Mouse (Mus musculus): ENCODE results near the gene Aldoart1.

DNA sequence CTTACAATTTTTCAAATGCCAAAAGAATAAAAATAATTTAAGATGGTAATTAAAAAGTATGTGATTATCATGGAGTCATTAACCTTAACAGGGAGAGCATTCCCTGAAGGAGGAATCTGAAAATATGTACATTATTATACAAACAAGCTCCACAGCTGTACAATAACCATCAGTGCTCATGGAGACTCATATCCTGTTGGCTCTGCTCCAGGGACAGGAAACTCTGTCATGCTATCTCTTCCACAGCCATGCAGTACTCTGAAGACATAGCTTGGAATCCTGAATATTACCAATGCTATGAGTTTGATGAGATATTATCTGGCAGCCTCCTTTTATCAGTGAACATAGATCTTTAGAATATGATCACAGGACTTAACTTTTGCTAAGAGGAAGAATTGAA, 8.2 kb downstream of the Aldoart1 start:
- TF ChIP-seq CTCF (conservative IDR thresholded peaks at IDR 0.05; ENCODE audit: low read length): no peak
- no peak for TF ChIP-seq POU5F1 (IDR thresholded peaks at IDR 0.05; ENCODE audit: borderline replicate concordance, low read length)
- TF ChIP-seq NANOG (IDR thresholded peaks at IDR 0.05; ENCODE audit: borderline replicate concordance, low read length): no peak
